Mouse (Mus musculus): ENCODE data around the gene Akr7a5.

- no peak for TF ChIP-seq POLR2A (IDR thresholded peaks at IDR 0.05; ENCODE audit: low read depth, low read length)
- TF ChIP-seq CTCF (conservative IDR thresholded peaks at IDR 0.05; ENCODE audit: insufficient read depth, insufficient read length, low read depth, low read length), result no peak
Measured at GRCm38 (mm10) chr4:139266500-139266865, 44.1 kb upstream of the Akr7a5 start.
